Mouse (Mus musculus): ENCODE data around the gene Sp3.

DNA sequence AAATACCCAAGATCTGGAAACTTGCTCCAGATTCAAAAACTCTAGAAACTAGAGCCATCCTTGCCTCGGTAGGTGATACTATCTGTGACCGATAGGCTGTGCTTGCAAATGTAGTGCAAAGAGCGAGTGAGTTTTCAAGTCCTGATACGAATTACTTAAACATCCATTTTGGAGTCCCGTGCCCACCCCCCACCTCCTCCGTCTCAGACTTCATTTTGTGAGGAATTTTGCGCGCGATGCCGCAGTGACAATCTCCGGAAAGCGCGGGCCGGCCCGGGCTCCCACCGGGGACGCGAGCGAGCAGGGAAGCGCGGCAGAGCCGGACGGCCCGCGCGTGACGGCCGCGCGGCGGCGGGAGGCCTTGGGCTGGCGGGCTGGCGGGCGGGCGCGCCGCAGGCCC lies 1.8 kb downstream of the Sp3 start:
- no peak for TF ChIP-seq MAX (IDR thresholded peaks at IDR 0.05)
- TF ChIP-seq CEBPB (IDR thresholded peaks at IDR 0.05; ENCODE audit: low read depth), result no peak
- TF ChIP-seq CTCF (IDR thresholded peaks at IDR 0.05; ENCODE audit: control insufficient read depth, insufficient read depth, insufficient read length), result no peak
- TF ChIP-seq MYOG (IDR thresholded peaks at IDR 0.05; ENCODE audit: control insufficient read depth, extremely low read depth, insufficient read length), result no peak
- TF ChIP-seq USF1 (IDR thresholded peaks at IDR 0.05; ENCODE audit: low read depth), result no peak
- no peak for TF ChIP-seq MYOD1 (IDR thresholded peaks at IDR 0.05; ENCODE audit: control insufficient read depth, insufficient read length, low read depth)

Measured in C2C12 (cell line).